Mouse (Mus musculus) forebrain, embryonic 11.5 days (tissue): ENCODE results near the gene Npas3. TPM values are rescaled to one million over a fixed set of nuclear protein-coding genes. Genes with fewer than 3 reads are reported as not detected.
A peak's percentile ranks its signal among the peaks of the same experiment; 100 is the strongest.

Source experiments
- ATAC-seq: fragments of 200-750 bp; cut with Nextera tagmentation; replicated peaks from 2 replicates; pipeline ENCODE4 v1.8.0; 2017; ENCODE audit warnings: moderate TSS enrichment; ENCODE audit not compliant: low FRiP score
- DNase-seq: peaks from one replicate; pipeline ENCODE4 v3.0.0-alpha.2; 2017; ENCODE audit warnings: low spot score
- H3K27ac ChIP-seq: fragments of 300-500 bp; sonication (generic); 2 replicates; pipeline ENCODE4 v1.5.1; 2014; ENCODE audit warnings: low read depth, low read length
- H3K27me3 ChIP-seq: fragments of 300-500 bp; sonication (generic); 2 replicates; pipeline ENCODE4 v1.6.1; 2014; ENCODE audit warnings: mild to moderate bottlenecking, low read length, mixed read lengths; ENCODE audit not compliant: control insufficient read depth, insufficient read depth
- H3K36me3 ChIP-seq: fragments of 300-500 bp; sonication (generic); 2 replicates; pipeline ENCODE4 v1.6.1; 2014; ENCODE audit warnings: mild to moderate bottlenecking, low read length, moderate library complexity, mixed read lengths; ENCODE audit not compliant: control insufficient read depth, insufficient read depth
- H3K4me1 ChIP-seq: fragments of 300-500 bp; sonication (generic); replicated peaks from 2 replicates; pipeline ENCODE4 v1.6.1; 2014; ENCODE audit warnings: low read length, mixed read lengths; ENCODE audit not compliant: control insufficient read depth, insufficient read depth
- H3K4me2 ChIP-seq: fragments of 300-500 bp; sonication (generic); 2 replicates; pipeline ENCODE4 v1.6.1; 2014; ENCODE audit warnings: low read depth, mild to moderate bottlenecking, low read length, moderate library complexity, mixed read lengths; ENCODE audit not compliant: severe bottlenecking
- H3K4me3 ChIP-seq: fragments of 300-500 bp; sonication (generic); 2 replicates; pipeline ENCODE4 v1.5.1; 2014; ENCODE audit warnings: low read depth, low read length
- H3K9ac ChIP-seq: fragments of 300-500 bp; sonication (generic); 2 replicates; pipeline ENCODE4 v1.6.1; 2014; ENCODE audit warnings: low read length
- H3K9me3 ChIP-seq: fragments of 300-500 bp; sonication (generic); 2 replicates; pipeline ENCODE4 v1.6.1; 2016; ENCODE audit warnings: low read length, mixed read lengths; ENCODE audit not compliant: control insufficient read depth
- WGBS: fragments of 180-500 bp; shearing (Covaris S2); extraction: QIAGEN DNeasy Blood & Tissue Kit; methylation state at CpG from one replicate; pipeline ENCODE4 v1.1.7; 2014; 5-methylcytosine and 5-hydroxymethylcytosine counted together
- polyA plus RNA-seq: library from polyadenylated mRNA; unstranded; fragments of >200 nt; fragmentation: Nextera tagmentation; extraction: Ambion mirVana; gene quantifications from 2 replicates; pipeline ENCODE4 v1.2.1, GENCODE M21; 2014

The Npas3 gene
- polyA plus RNA-seq, 1 experiment from 2014 or later = 22.5 TPM

DNA sequence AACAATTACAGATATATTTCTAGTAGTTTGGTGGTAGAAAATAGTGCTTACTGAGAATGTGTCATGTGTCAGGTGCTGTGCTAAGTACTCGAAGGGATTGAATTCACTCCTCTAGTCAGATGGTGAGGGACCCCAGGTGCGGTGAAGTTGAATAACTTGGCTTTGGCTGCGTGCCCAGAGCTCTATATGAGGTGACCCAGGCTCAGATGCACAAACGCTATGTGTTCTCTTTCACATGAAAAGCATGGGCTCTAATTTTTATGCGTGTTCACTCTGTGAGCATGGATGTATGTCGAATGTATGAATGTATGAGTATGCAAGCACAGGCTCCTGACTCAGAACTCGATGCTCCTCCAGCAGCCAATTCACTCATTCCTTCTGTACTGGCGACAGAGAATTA lies 199.0 kb downstream of the Npas3 start:
- Histone ChIP-seq H3K4me2 (no peak overlapping the region), H3K36me3 (no peaks in the 10 kb centered on the region), H3K27ac (0 out of 2 replicates have a peak overlapping the region, but pooled peaks have one; percentile 42), H3K9ac (no peak overlapping the region), H3K4me1 (peaks cover 11% of the 10 kb centered on the region; the same call in 1 of the 2 replicates), H3K9me3 (no peaks in the 10 kb centered on the region), H3K4me3 (no peak overlapping the region), H3K27me3 (no peaks in the 10 kb centered on the region)
- DNase-seq = peak; percentile 75
- 29% methylated on average over 8 of the region's 8 CpGs for WGBS
- ATAC-seq = peak; percentile 60; the same call in 1 of the 2 replicates

DNA sequence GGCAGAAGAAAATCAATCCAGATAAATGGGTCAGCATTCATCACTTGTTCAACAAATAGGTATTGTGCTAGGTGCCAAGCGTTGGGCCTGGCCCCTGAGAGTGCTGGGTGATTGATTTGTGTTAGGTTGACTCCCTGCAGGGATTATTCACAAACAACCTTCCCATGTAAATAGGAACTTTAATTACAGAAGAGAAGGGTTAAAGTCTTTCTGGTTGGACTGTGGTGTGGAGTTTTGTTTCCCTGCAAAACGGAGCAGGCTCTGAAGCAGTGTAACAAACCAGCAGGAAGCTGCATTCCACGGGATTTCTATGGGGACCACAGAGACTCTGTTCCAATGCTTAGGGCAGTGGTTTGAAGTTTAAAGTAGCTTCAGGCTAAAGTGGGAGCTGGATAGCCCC lies 199.6 kb downstream of the Npas3 start:
- ATAC-seq (peak; percentile 67; the same call in 1 of the 2 replicates), DNase-seq (peak; percentile 60)
- Histone ChIP-seq H3K36me3 (no peaks in the 10 kb centered on the region), H3K27me3 (no peaks in the 10 kb centered on the region), H3K27ac (0 out of 2 replicates have a peak overlapping the region, but pooled peaks have one; percentile 42), H3K9me3 (no peaks in the 10 kb centered on the region), H3K4me2 (no peak overlapping the region), H3K4me1 (peaks cover 11% of the 10 kb centered on the region; the same call in 1 of the 2 replicates), H3K4me3 (no peak overlapping the region), H3K9ac (no peak overlapping the region)
- 3% methylated on average over 3 of the region's 3 CpGs for WGBS

- Histone ChIP-seq H3K4me2 (no peak overlapping the region), H3K27ac (no peak overlapping the region), H3K4me3 (no peak overlapping the region), H3K36me3 (no peaks in the 10 kb centered on the region), H3K9me3 (no peaks in the 10 kb centered on the region), H3K9ac (no peak overlapping the region), H3K27me3 (no peaks in the 10 kb centered on the region), H3K4me1 (no peaks in the 10 kb centered on the region)
- ATAC-seq = no peak
- DNase-seq = no peak
Measured at GRCm38 (mm10) chr12:53467549-53467948, 219.1 kb downstream of the Npas3 start.

- H3K4me1 ChIP-seq = peaks cover 3% of the 10 kb centered on the region; the same call in 1 of the 2 replicates
- DNase-seq = no peak
- H3K27ac ChIP-seq = no peak overlapping the region
- no peak overlapping the region for H3K4me3 ChIP-seq
- no peak for ATAC-seq
- no peaks in the 10 kb centered on the region for H3K9me3 ChIP-seq
- no peaks in the 10 kb centered on the region for H3K27me3 ChIP-seq
- H3K36me3 ChIP-seq = no peaks in the 10 kb centered on the region
- H3K4me2 ChIP-seq = no peak overlapping the region
- no peak overlapping the region for H3K9ac ChIP-seq
Measured at GRCm38 (mm10) chr12:53474486-53474885, 226.0 kb downstream of the Npas3 start.

DNA sequence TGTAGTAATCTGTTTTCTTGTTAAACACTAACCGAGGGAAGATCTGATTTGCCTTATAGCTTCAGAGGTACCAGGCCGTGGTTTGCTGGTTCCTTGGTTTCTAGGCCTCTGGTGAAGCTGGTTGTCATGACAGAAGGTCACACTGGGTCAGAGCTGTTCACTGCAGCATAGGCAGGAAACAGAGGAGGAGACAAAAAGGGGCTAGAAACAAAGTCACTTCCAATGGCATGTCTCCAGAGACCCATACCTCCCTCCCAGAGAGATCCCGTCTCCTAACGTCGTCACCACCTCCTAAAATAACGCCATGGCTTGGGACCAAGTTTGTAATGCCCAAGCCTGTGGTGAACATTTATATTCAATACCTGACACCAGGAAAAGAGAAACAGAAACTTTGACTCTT lies 236.4 kb downstream of the Npas3 start:
- DNase-seq (no peak), ATAC-seq (no peak)
- Histone ChIP-seq H3K4me1 (no peaks in the 10 kb centered on the region), H3K9me3 (no peaks in the 10 kb centered on the region), H3K4me2 (no peak overlapping the region), H3K27me3 (no peaks in the 10 kb centered on the region), H3K36me3 (no peaks in the 10 kb centered on the region), H3K27ac (no peak overlapping the region), H3K9ac (no peak overlapping the region), H3K4me3 (no peak overlapping the region)
- 87% methylated on average over 6 of the region's 6 CpGs for WGBS

GRCm38 (mm10) chr12:53496386-53496785 lies 247.9 kb downstream of the Npas3 start:
- Histone ChIP-seq H3K27ac (no peak overlapping the region), H3K4me2 (no peak overlapping the region), H3K9me3 (no peaks in the 10 kb centered on the region), H3K27me3 (no peaks in the 10 kb centered on the region), H3K4me1 (peaks cover 3% of the 10 kb centered on the region; the same call in 1 of the 2 replicates), H3K9ac (no peak overlapping the region), H3K36me3 (no peaks in the 10 kb centered on the region), H3K4me3 (no peak overlapping the region)
- DNase-seq (no peak), ATAC-seq (no peak)

- Histone ChIP-seq H3K36me3 (no peaks in the 10 kb centered on the region), H3K9ac (no peak overlapping the region), H3K4me2 (no peak overlapping the region), H3K27me3 (no peaks in the 10 kb centered on the region), H3K4me3 (no peak overlapping the region), H3K4me1 (no peaks in the 10 kb centered on the region), H3K27ac (no peak overlapping the region), H3K9me3 (no peaks in the 10 kb centered on the region; the same call in 1 of the 2 replicates)
- DNase-seq (no peak), ATAC-seq (no peak)
- 80% methylated on average over 4 of the region's 4 CpGs for WGBS
Measured at GRCm38 (mm10) chr12:53514885-53515284, 266.4 kb downstream of the Npas3 start.

GRCm38 (mm10) chr12:53519556-53519955 lies 271.1 kb downstream of the Npas3 start:
- Histone ChIP-seq H3K4me3 (no peak overlapping the region), H3K4me1 (no peaks in the 10 kb centered on the region), H3K4me2 (no peak overlapping the region), H3K9ac (no peak overlapping the region), H3K9me3 (no peaks in the 10 kb centered on the region), H3K27ac (no peak overlapping the region), H3K27me3 (no peaks in the 10 kb centered on the region), H3K36me3 (no peaks in the 10 kb centered on the region)
- WGBS = 94% methylated on average over 4 of the region's 4 CpGs
- ATAC-seq = no peak
- no peak for DNase-seq

DNA sequence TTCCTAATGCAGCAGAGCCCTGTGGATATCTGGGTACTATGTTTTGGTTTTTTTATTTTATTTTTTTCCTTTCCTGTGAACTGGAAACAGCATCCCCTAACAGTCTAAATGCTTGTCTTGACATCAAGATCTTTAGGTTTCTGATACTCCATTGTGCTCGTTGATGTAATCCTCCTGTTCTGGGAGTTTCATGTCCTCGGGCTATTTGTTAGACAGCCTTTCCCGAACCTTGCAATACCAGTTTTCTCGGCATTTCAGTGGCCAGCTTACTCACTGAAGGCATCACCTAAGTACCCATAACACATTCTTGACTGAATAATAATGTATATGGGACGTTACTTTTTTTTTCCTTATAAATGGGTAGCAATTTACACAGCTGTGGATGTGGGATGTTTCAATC lies 274.2 kb downstream of the Npas3 start:
- no peak for DNase-seq
- Histone ChIP-seq H3K4me2 (no peak overlapping the region), H3K36me3 (no peaks in the 10 kb centered on the region), H3K4me1 (no peaks in the 10 kb centered on the region; the same call in 1 of the 2 replicates), H3K4me3 (no peak overlapping the region), H3K9me3 (no peaks in the 10 kb centered on the region), H3K27me3 (no peaks in the 10 kb centered on the region), H3K9ac (no peak overlapping the region), H3K27ac (no peak overlapping the region)
- 59% methylated on average over 5 of the region's 5 CpGs for WGBS
- ATAC-seq = no peak
